Mouse (Mus musculus): ENCODE measurements at regions not wholly inside any gene's neighbourhood (a gene's known extent, or its start where the extent isn't known, plus 50 kb on each side); places are given as distances from the start of the nearest gene placed in this dataset.

- in situ Hi-C loops (cut with MseI, MboI) = no loop called here
These were observed 233.7 kb upstream of the Gm12728 start for GRCm38 (mm10) chr4:105555941-105556340.

GRCm38 (mm10) chr4:105557396-105557795, 232.3 kb upstream of the Gm12728 start:
- in situ Hi-C loops (cut with MseI, MboI) = no loop called here

- in situ Hi-C loops (cut with MseI, MboI) = no loop called here
These were observed 229.6 kb upstream of the Gm12728 start for GRCm38 (mm10) chr4:105560055-105560454.

- in situ Hi-C loops (cut with MseI, MboI) = no loop called here
These were observed 228.9 kb upstream of the Gm12728 start for GRCm38 (mm10) chr4:105560781-105561180.

- in situ Hi-C loops (cut with MseI, MboI) = no loop called here
These were observed 228.1 kb upstream of the Gm12728 start for GRCm38 (mm10) chr4:105561611-105562010.

- in situ Hi-C loops (cut with MseI, MboI) = no loop called here
These were observed 223.9 kb upstream of the Gm12728 start for GRCm38 (mm10) chr4:105565796-105566195.

GRCm38 (mm10) chr4:105566513-105567457, 222.9 kb upstream of the Gm12728 start:
- in situ Hi-C loops (cut with MseI, MboI) = no loop called here

- in situ Hi-C loops (cut with MseI, MboI) = no loop called here
These were observed 220.0 kb upstream of the Gm12728 start for GRCm38 (mm10) chr4:105569671-105570070.

- in situ Hi-C loops (cut with MseI, MboI) = no loop called here
These were observed 214.1 kb upstream of the Gm12728 start for GRCm38 (mm10) chr4:105575550-105575949.

GRCm38 (mm10) chr4:105580987-105581386, 208.7 kb upstream of the Gm12728 start:
- in situ Hi-C loops (cut with MseI, MboI) = no loop called here

GRCm38 (mm10) chr4:105584329-105584925, 205.2 kb upstream of the Gm12728 start:
- in situ Hi-C loops (cut with MseI, MboI) = no loop called here

GRCm38 (mm10) chr4:105603661-105604060, 186.0 kb upstream of the Gm12728 start:
- in situ Hi-C loops (cut with MseI, MboI) = no loop called here

- in situ Hi-C loops (cut with MseI, MboI) = no loop called here
These were observed 185.1 kb upstream of the Gm12728 start for GRCm38 (mm10) chr4:105604607-105605006.

GRCm38 (mm10) chr4:105606731-105607130, 182.9 kb upstream of the Gm12728 start:
- in situ Hi-C loops (cut with MseI, MboI) = no loop called here

- in situ Hi-C loops (cut with MseI, MboI) = no loop called here
These were observed 178.8 kb upstream of the Gm12728 start for GRCm38 (mm10) chr4:105610917-105611316.

- in situ Hi-C loops (cut with MseI, MboI) = no loop called here
These were observed 175.3 kb upstream of the Gm12728 start for GRCm38 (mm10) chr4:105614390-105614789.

GRCm38 (mm10) chr4:105626371-105627320, 163.0 kb upstream of the Gm12728 start:
- in situ Hi-C loops (cut with MseI, MboI) = no loop called here

- in situ Hi-C loops (cut with MseI, MboI) = no loop called here
These were observed 160.1 kb upstream of the Gm12728 start for GRCm38 (mm10) chr4:105629581-105629980.

GRCm38 (mm10) chr4:105630595-105631369, 158.9 kb upstream of the Gm12728 start:
- in situ Hi-C loops (cut with MseI, MboI) = no loop called here

- in situ Hi-C loops (cut with MseI, MboI) = no loop called here
These were observed 156.9 kb upstream of the Gm12728 start for GRCm38 (mm10) chr4:105632581-105633358.

Data from mouse trophoblast stem cell (cell line).